Mouse (Mus musculus) neural tube, embryonic 13.5 days (tissue): ENCODE results near the gene Carm1. TPM values are rescaled to one million over a fixed set of nuclear protein-coding genes. Genes with fewer than 3 reads are reported as not detected.

Experiments
- ATAC-seq: fragments of 200-750 bp; cut with Nextera tagmentation; 2 replicates; pipeline ENCODE4 v1.8.0; 2017; ENCODE audit warnings: low read depth, mild to moderate bottlenecking, moderate TSS enrichment, moderate library complexity
- H3K27ac ChIP-seq: fragments of 300-500 bp; sonication (generic); replicated peaks from 2 replicates; pipeline ENCODE4 v1.5.1; 2015; ENCODE audit warnings: moderate library complexity, mild to moderate bottlenecking, inconsistent platforms
- H3K27me3 ChIP-seq: fragments of 300-500 bp; sonication (generic); 2 replicates; pipeline ENCODE4 v1.6.1; 2015; ENCODE audit warnings: mild to moderate bottlenecking, inconsistent platforms
- H3K36me3 ChIP-seq: fragments of 300-500 bp; sonication (generic); 2 replicates; pipeline ENCODE4 v1.6.1; 2015; ENCODE audit warnings: mild to moderate bottlenecking, inconsistent platforms
- H3K4me1 ChIP-seq: fragments of 300-500 bp; sonication (generic); replicated peaks from 2 replicates; pipeline ENCODE4 v1.6.1; 2015; ENCODE audit warnings: inconsistent platforms
- H3K4me2 ChIP-seq: fragments of 300-500 bp; sonication (generic); 2 replicates; pipeline ENCODE4 v1.6.1; 2015; ENCODE audit warnings: inconsistent platforms, mild to moderate bottlenecking, moderate library complexity
- H3K4me3 ChIP-seq: fragments of 300-500 bp; sonication (generic); 2 replicates; pipeline ENCODE4 v1.5.1; 2015; ENCODE audit warnings: mild to moderate bottlenecking, inconsistent platforms
- H3K9ac ChIP-seq: fragments of 300-500 bp; sonication (generic); 2 replicates; pipeline ENCODE4 v1.6.1; 2015; ENCODE audit warnings: moderate library complexity, mild to moderate bottlenecking, inconsistent platforms
- H3K9me3 ChIP-seq: fragments of 300-500 bp; sonication (generic); 2 replicates; pipeline ENCODE4 v1.6.1; 2016; ENCODE audit warnings: inconsistent platforms
- WGBS: fragments of 180-500 bp; shearing (Covaris S2); methylation state at CpG from one replicate; pipeline ENCODE4 v1.1.7; 2015; 5-methylcytosine and 5-hydroxymethylcytosine counted together
- polyA plus RNA-seq: library from polyadenylated mRNA; unstranded; fragments of >200 nt; fragmentation: Nextera tagmentation; extraction: Ambion mirVana; gene quantifications from 2 replicates; pipeline ENCODE4 v1.2.1, GENCODE M21; 2015

Gene Carm1
- polyA plus RNA-seq, 1 experiment from 2014 or later, result 45.8 TPM

DNA sequence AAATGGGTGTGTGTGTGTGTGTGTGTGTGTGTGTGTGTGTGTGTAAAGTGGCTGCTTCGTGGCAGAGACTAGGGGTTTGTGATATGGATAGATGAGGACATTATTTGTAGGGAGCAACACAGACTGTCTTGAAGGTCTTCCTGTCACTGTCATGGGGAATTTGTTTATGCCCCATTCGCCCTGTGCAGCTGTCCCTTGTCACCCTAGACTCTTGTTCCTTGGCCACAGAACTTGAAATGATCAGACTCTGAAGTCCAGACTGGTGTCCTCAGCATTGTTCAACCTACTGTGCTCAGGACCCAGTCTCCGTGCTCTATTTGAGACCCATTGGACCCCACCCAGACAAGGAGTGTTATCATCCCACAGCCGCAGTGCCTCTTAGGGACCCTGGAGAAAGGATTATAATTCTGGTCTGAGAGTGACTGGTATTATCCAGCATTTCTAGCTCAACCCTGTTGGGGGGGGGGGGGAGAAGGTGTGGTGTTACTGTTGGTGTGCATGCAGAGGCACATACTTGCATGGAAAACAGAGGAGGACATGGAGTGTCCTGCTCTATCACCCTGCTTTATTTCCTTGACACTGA, 18.4 kb downstream of the Carm1 start:
- Histone ChIP-seq H3K27ac (no peak overlapping the region), H3K9ac (no peak overlapping the region), H3K9me3 (no peaks in the 10 kb centered on the region), H3K4me2 (no peak overlapping the region), H3K27me3 (no peaks in the 10 kb centered on the region), H3K4me1 (0 out of 2 replicates have a peak, but pooled peaks cover 3% of the 10 kb centered on the region), H3K4me3 (no peak overlapping the region), H3K36me3 (peaks cover 28% of the 10 kb centered on the region)
- WGBS, result 89% methylated on average over 4 of the region's 4 CpGs
- no peak for ATAC-seq

DNA sequence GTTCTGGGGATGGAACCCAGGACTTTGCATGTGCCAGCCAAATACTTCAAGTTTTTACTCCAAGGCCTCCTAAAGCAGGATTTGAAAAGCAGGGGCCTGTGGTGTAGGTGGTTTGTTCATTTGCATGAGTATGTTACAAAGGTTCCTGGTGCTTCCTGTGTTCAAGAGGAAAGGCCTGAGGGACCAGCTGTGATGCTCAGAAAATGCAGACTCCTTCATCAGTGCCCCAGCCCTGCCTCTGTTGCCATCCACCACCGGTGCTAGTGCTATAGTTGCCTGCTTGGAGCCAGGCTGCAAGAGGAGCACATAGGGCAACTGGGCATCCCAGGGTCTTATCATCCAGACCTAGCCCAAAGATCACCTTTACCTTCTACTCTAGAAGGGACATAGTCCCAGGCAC, 19.8 kb downstream of the Carm1 start:
- Histone ChIP-seq H3K27ac (no peak overlapping the region), H3K9me3 (no peaks in the 10 kb centered on the region), H3K4me3 (no peak overlapping the region), H3K27me3 (no peaks in the 10 kb centered on the region), H3K9ac (no peak overlapping the region), H3K4me1 (0 out of 2 replicates have a peak, but pooled peaks cover 3% of the 10 kb centered on the region), H3K4me2 (no peak overlapping the region), H3K36me3 (peaks cover 35% of the 10 kb centered on the region)
- 95% methylated on average over 1 of the region's 1 CpGs for WGBS
- no peak for ATAC-seq

DNA sequence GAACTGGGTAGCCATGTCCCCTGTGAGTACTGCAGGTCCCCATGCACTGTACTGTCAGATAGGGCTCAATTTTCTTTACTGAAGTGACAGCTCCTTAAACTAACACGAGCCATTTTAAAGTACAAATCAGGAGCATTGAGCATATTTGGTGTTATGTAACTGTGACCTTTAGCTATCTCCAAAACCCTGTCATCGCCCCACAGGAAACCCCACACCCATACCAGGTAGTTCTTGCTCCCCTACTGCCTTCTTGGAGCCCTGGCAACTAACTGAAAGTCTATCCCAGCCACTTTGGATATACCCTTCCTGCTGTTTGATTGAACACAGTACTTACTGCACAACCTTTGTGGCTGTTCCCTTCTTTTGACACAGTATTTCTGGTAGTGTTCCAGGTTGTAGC, 20.4 kb downstream of the Carm1 start:
- Histone ChIP-seq H3K36me3 (peaks cover 37% of the 10 kb centered on the region), H3K4me2 (no peak overlapping the region), H3K27ac (no peak overlapping the region), H3K4me3 (no peak overlapping the region), H3K9ac (no peak overlapping the region), H3K9me3 (no peaks in the 10 kb centered on the region), H3K27me3 (no peaks in the 10 kb centered on the region), H3K4me1 (0 out of 2 replicates have a peak, but pooled peaks cover 3% of the 10 kb centered on the region)
- ATAC-seq, result no peak
- 90% methylated on average over 2 of the region's 2 CpGs for WGBS

DNA sequence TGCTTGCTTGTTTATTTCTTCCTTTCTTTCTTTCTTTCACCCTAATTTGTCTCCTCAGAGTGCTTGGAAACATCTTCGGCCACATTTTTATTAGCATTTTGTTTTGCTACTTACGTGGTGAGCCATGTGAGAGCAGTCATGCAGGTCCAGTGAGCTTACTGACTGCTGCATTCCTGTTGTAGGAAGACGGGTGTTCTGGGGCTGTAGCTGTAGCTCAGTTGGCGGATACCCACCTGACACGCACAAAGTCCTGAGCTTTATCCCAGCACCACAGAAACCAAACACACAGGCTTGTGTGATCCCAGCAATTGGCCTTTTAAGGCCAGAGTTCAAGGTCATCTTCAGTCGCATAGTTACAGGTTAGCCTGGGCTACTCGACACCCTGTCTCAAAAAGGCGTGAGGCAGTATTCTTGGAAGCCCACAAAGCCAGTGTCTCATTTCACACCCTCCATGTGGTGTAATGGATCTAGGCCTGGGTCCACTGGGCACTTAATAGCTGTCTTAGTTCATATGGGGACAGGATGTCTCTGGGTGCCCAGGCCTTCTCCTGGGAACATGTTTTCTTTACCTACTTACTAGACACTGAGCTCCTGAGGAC, 22.1 kb downstream of the Carm1 start:
- H3K36me3 ChIP-seq, result peaks cover 48% of the 10 kb centered on the region
- 0 out of 2 replicates have a peak, but pooled peaks cover 3% of the 10 kb centered on the region for H3K4me1 ChIP-seq
- H3K27me3 ChIP-seq, result no peaks in the 10 kb centered on the region
- ATAC-seq, result no peak
- no peak overlapping the region for H3K4me3 ChIP-seq
- H3K27ac ChIP-seq, result no peak overlapping the region
- no peak overlapping the region for H3K4me2 ChIP-seq
- no peaks in the 10 kb centered on the region for H3K9me3 ChIP-seq
- no peak overlapping the region for H3K9ac ChIP-seq
- WGBS, result 87% methylated on average over 8 of the region's 8 CpGs

DNA sequence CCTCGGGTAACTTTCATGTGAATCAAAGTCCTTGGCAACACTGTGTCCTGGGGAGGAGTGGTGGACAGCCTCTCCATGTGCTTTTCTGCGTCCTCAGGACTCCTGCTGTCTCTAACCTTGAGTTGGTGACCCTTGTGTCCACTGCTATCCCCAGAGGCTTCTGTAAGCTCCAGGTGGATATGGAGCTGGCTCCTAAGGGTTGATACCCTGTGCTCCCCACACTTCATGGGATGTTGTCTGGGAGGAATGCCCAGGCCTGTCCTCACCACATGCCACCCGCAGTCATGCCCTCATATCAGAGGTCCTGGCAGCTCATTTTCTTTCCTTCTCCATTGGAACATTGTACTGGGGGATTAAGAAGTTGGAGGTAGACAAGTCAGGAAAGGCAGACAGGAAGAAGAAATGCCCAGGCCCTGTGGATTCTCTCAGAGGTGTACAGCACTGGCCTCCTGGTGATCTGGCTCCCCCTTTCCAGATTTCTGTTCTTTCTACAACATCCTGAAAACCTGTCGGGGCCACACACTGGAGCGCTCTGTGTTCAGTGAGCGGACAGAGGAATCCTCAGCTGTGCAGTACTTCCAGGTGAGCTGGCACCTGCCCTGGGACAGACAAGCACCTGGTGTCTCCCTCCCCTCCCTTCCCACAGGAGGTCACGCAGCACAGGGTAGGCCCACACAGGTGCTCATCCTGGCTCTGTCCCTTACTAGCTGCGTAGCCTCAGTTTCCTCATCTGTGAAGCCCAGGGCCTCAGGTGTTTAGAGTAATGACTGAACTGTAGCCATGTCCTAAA, 27.5 kb downstream of the Carm1 start:
- Histone ChIP-seq H3K36me3 (peaks cover 95% of the 10 kb centered on the region), H3K27ac (no peak overlapping the region), H3K4me2 (no peak overlapping the region), H3K9me3 (no peaks in the 10 kb centered on the region), H3K27me3 (no peaks in the 10 kb centered on the region), H3K4me1 (no peaks in the 10 kb centered on the region), H3K4me3 (no peak overlapping the region), H3K9ac (no peak overlapping the region)
- ATAC-seq, result no peak
- WGBS, result 96% methylated on average over 8 of the region's 8 CpGs

DNA sequence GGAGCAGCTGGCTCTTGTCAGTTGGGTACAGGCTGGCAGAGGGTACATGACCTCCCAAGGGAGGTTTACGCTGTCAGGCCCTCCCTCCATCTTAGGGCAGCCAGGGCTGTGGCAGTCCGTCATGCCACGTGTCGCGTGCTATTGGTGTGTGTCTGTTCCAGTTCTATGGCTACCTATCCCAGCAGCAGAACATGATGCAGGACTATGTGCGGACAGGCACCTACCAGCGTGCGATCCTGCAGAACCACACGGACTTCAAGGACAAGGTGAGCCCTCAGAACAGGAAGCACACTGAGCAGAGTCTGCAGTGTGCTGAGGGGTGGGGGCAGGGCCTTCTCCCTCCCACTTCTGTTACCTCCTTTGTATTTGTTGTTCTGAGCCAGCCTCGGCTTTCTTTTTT, 28.6 kb downstream of the Carm1 start:
- no peak overlapping the region for H3K4me3 ChIP-seq
- no peaks in the 10 kb centered on the region for H3K4me1 ChIP-seq
- WGBS, result 94% methylated on average over 10 of the region's 10 CpGs
- H3K36me3 ChIP-seq, result peaks cover 95% of the 10 kb centered on the region
- no peak for ATAC-seq
- H3K27ac ChIP-seq, result no peak overlapping the region
- H3K27me3 ChIP-seq, result no peaks in the 10 kb centered on the region
- H3K9ac ChIP-seq, result no peak overlapping the region
- H3K4me2 ChIP-seq, result no peak overlapping the region
- no peaks in the 10 kb centered on the region for H3K9me3 ChIP-seq

DNA sequence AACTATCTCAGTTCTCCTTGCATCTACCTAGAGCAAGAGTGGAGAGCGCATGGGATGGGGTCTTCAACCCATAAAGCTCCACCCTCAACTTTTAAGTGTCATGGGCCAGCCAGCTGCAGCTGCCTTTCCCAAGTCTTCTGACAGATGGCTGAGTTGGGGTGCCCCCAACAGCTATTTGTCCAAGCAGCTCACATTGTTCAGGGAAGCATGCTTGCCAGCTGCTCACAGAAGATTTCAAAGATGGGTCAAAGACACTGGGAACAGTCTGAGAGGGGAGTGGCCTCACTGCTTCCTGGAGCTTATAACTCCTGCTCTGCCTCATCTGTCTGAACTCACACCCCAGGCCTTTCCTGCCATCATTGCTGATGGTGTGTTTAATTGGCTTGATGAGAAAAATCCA, 29.6 kb downstream of the Carm1 start:
- H3K4me1 ChIP-seq, result no peaks in the 10 kb centered on the region
- WGBS, result 79% methylated on average over 1 of the region's 1 CpGs
- no peak overlapping the region for H3K4me2 ChIP-seq
- no peaks in the 10 kb centered on the region for H3K27me3 ChIP-seq
- no peak overlapping the region for H3K27ac ChIP-seq
- no peaks in the 10 kb centered on the region for H3K9me3 ChIP-seq
- peaks cover 96% of the 10 kb centered on the region for H3K36me3 ChIP-seq
- ATAC-seq, result no peak
- H3K9ac ChIP-seq, result no peak overlapping the region
- no peak overlapping the region for H3K4me3 ChIP-seq

DNA sequence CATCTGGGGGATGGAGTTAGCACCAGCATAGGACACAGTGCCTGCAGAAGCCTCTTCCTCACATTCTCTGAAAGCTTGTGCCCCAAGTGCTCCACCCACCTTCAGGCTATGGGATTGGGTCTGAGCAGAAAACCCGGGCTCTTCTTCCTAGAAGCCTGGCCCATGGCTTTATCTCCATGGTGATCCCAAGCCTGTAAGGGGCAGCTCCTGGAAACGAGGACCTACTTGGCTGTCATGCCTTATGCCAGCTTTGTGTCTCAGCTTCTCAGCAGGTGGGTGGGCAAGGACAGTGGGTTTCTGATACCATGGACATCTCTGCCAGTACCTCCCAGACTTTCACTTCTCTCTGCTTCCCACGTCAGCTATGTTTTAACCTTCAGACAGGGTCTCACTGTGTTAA, 31.5 kb downstream of the Carm1 start:
- no peak overlapping the region for H3K27ac ChIP-seq
- H3K36me3 ChIP-seq, result peaks cover 96% of the 10 kb centered on the region

DNA sequence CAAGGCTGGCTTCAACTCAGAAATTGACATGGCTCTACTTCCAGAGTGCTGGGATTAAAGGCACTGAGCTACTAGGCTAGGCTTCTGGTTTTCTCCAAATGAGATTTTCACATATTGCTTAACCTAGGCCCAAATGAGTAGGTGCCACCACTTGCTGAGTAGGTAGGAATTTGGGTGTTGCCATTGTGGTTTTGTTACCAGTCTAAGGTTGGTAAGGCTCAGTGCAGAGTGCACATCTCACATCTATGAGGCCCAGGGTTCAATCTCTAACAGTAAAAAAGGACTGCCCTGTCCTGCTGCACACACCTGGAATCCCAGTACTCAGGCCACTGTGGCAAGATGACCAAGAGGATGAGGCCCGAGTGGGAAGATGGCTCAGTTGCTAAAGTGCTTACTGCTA, 38.7 kb downstream of the Carm1 start:
- Histone ChIP-seq H3K9me3 (no peaks in the 10 kb centered on the region), H3K27ac (no peak overlapping the region), H3K4me3 (no peak overlapping the region), H3K27me3 (no peaks in the 10 kb centered on the region), H3K36me3 (peaks cover 100% of the 10 kb centered on the region), H3K4me1 (no peaks in the 10 kb centered on the region), H3K4me2 (no peak overlapping the region), H3K9ac (no peak overlapping the region)
- WGBS, result 94% methylated on average over 1 of the region's 1 CpGs
- ATAC-seq, result no peak

More for the DNA sequence above, 31.5 kb downstream of the Carm1 start:
- H3K9ac ChIP-seq, result no peak overlapping the region
- no peak overlapping the region for H3K4me3 ChIP-seq
- no peak overlapping the region for H3K4me2 ChIP-seq
- WGBS, result 69% methylated on average over 3 of the region's 3 CpGs
- no peak for ATAC-seq
- no peaks in the 10 kb centered on the region for H3K27me3 ChIP-seq
- no peaks in the 10 kb centered on the region for H3K9me3 ChIP-seq
- H3K4me1 ChIP-seq, result no peaks in the 10 kb centered on the region

DNA sequence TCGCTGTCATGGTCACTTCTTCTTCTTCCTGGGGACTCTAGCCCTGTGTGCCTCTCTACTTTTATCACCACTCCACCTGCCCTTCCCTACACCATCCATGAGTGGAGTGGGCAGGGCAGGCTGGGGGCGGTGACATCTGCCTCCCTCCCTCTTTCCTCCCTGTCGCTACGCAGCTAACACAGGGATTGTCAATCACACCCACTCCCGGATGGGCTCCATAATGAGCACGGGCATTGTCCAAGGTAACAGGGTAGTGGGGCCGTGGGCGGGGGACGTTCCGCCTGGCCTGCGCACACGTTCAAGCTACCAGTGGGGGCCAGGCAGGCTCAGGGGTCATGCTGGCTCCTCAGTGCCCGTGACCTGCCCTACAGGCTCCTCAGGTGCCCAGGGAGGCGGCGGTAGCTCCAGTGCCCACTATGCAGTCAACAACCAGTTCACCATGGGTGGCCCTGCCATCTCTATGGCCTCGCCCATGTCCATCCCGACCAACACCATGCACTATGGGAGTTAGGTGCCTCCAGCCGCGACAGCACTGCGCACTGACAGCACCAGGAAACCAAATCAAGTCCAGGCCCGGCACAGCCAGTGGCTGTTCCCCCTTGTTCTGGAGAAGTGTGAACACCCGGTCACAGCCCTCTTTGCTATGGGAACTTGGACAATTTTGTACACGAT, 41.1 kb downstream of the Carm1 start:
- Histone ChIP-seq H3K9me3 (no peaks in the 10 kb centered on the region), H3K4me1 (peaks cover 16% of the 10 kb centered on the region), H3K9ac (no peak overlapping the region), H3K36me3 (peaks cover 84% of the 10 kb centered on the region), H3K4me2 (no peak overlapping the region), H3K4me3 (no peak overlapping the region), H3K27ac (no peak overlapping the region), H3K27me3 (no peaks in the 10 kb centered on the region)
- ATAC-seq, result no peak
- WGBS, result 89% methylated on average over 23 of the region's 23 CpGs

DNA sequence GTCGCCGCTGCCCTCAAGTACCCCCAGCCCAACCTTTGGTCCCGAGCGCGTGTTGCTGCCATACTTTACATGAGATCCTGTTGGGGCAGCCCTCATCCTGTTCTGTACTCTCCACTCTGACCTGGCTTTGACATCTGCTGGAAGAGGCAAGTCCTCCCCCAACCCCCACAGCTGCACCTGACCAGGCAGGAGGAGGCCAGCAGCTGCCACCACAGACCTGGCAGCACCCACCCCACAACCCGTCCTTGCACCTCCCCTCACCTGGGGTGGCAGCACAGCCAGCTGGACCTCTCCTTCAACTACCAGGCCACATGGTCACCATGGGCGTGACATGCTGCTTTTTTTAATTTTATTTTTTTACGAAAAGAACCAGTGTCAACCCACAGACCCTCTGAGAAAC, 41.7 kb downstream of the Carm1 start:
- Histone ChIP-seq H3K27ac (no peak overlapping the region), H3K4me1 (peaks cover 17% of the 10 kb centered on the region), H3K36me3 (peaks cover 78% of the 10 kb centered on the region), H3K4me2 (no peak overlapping the region), H3K27me3 (no peaks in the 10 kb centered on the region), H3K4me3 (no peak overlapping the region), H3K9me3 (no peaks in the 10 kb centered on the region), H3K9ac (0 out of 2 replicates have a peak overlapping the region, but pooled peaks have one; percentile 3)
- no peak for ATAC-seq
- 94% methylated on average over 8 of the region's 8 CpGs for WGBS

DNA sequence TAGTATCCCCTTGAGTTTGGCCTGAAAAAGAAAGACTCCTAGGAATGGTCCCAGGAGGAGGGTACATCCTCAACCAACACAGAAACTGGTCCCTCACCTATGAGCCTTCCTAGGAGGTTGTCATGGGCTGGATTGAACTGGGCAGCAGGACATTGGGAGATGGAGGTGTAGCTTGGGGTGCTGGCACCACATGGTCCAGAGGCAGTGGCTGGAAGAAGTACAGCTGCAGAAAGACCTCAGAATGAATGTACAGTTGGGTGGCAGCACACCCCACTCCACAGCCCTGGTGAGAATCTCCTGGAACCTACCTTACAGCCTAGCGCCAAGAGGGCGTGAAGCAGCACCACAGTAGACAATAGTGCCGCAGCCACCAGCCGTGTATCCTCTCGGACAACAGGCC, 42.8 kb downstream of the Carm1 start:
- Histone ChIP-seq H3K9ac (no peak overlapping the region), H3K4me3 (no peak overlapping the region), H3K27ac (no peak overlapping the region), H3K4me2 (no peak overlapping the region), H3K4me1 (peaks cover 29% of the 10 kb centered on the region), H3K36me3 (peaks cover 66% of the 10 kb centered on the region), H3K9me3 (no peaks in the 10 kb centered on the region), H3K27me3 (no peaks in the 10 kb centered on the region)
- no peak for ATAC-seq
- 93% methylated on average over 5 of the region's 5 CpGs for WGBS
